Mouse (Mus musculus) MN1 (cell line): ENCODE data around the gene Vmn1r120.
"Not testable (repeated sequence)": the region's sequence is repeated elsewhere in the genome, so short reads cannot be mapped to it uniquely, and the experiment has no call there.

Source experiments
- DNase-seq: peaks from one replicate; pipeline ENCODE4 v3.0.0-alpha.2; 2016; ENCODE audit warnings: low spot score

Gene Vmn1r120

DNA sequence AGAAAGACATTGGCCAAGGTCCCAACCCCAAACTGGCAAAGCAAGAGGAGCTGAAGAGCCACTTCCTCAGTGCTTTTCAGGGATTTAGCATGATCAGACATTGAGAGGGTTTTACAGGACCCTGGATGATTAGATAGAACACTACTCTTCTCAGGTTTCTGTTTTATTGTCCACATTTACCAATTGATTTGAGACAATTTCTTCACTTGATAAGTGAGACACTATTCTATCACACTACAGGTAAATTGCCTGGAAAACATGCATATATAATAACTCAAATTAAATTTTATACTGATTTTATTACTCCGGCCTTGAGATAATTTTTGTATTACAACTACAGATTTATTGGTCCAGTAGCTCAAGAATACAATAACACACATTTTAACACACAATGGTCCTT, at the start of gene Vmn1r120:
TSS of gene Vmn1r120 (minus strand) at position 101 of the 400 bp plus-strand sequence.
- not testable (repeated sequence) for DNase-seq

DNA sequence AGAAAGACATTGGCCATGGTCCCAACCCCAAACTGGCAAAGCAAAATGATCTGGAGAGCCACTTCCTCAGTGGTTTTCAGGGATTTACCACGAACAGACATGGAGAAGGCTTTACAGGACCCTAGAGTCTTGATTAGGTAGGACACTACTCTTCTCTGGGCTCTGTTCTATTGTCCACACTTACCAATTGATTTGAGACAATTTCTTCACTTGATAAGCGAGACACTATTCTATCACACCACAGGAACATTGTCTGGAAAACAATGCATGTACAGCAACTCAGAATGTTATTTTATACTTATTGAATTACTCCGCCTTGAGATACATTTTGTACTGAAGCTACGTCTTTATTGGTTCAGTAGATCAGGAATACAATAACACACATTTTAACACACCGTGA, 44.8 kb upstream of the Vmn1r120 start, which contains the start of gene Vmn1r121:
TSS of gene Vmn1r121 (minus strand) at position 101 of the 400 bp plus-strand sequence.
- DNase-seq = not testable (repeated sequence)

DNA sequence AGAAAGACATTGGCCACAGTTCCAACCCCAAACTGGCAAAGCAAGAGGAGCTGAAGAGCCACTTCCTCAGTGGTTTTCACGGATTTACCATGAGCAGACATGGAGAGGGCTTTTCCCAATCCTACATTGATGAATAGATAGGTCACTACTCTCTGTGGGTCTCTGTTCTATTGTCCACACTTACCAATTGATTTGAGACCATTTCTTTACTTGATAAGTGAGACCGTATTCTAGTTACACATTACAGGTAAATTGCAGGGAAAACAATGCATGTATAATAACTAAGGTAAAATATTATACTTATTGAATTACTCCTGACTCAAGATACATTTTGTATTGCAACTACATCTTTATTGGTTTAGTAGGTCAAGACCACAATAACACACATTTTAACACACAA, 41.2 kb downstream of the Vmn1r120 start, which contains the start of gene Vmn1r119:
TSS of gene Vmn1r119 (minus strand) at position 101 of the 400 bp plus-strand sequence.
- not testable (repeated sequence) for DNase-seq
